Mouse (Mus musculus) adrenal gland, postnatal 14 days (tissue): ENCODE measurements at regions not wholly inside any gene's neighbourhood (a gene's known extent, or its start where the extent isn't known, plus 50 kb on each side); places are given as distances from the start of the nearest gene placed in this dataset.
A peak's percentile ranks its signal among the peaks of the same experiment; 100 is the strongest.

Source experiments
- DNase-seq: peaks from one replicate; pipeline ENCODE4 v3.0.0; 2021; ENCODE audit warnings: mixed read lengths

DNA sequence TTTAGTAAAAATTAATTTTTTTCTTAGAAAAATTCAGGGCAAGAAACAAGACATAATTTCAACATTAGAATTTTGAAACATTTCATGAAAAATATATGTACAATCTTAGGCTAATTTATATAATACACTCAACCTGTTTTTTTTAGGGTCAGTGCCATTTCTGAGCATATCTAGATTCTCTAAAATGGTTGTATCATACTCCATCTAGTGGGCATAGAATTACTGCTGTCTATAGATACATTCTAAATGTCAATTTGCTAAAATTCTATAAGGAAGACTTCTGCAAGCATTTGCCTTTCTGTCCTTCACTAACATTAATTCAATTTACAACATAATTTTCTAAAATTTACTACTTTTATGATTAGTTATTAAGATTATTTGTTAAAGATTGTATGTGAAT, 507.7 kb downstream of the Zbbx start:
- DNase-seq, result no peak

DNA sequence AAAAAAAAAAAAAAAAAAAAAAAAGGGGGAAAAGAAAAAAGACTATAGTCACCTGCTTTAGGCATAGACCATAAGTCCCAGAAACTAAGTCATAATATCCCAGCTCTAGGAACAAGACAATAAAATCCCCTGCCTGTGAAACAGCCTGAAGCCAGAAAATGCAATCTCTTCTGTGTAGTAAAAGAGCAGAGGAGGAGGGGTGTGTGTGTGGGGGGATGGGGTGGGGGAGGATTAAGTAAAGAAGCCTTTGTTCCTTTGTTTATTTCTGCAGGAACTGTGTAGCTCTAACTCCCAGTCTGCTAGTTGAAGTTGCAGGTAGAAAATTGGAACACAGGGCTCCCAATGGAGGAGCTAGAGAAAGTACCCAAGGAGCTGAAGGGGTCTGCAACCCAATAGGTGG, 532.2 kb downstream of the Zbbx start:
- no peak for DNase-seq

GRCm38 (mm10) chr3:74601328-74602007, 563.4 kb downstream of the Zbbx start:
- DNase-seq, result no peak

GRCm38 (mm10) chr3:74588703-74589362, 576.0 kb downstream of the Zbbx start:
- no peak for DNase-seq

DNA sequence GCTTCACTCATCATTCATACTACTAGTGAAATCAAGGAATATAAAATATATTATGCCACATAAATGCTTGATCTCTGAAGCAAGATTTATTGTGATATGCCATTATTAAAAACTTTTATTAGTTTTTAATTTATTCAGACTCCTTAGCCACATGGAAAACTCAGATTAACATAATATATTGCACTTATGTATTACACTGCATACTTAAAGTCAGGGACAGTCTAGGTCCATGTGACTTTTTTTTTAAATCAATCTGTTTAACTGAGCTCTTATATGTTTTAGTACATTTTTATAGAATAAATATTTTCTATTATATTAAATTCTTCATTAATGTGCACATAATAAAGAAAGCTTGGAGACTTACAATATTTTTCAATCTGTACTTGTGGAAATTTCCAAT, 599.7 kb downstream of the Zbbx start:
- no peak for DNase-seq

DNA sequence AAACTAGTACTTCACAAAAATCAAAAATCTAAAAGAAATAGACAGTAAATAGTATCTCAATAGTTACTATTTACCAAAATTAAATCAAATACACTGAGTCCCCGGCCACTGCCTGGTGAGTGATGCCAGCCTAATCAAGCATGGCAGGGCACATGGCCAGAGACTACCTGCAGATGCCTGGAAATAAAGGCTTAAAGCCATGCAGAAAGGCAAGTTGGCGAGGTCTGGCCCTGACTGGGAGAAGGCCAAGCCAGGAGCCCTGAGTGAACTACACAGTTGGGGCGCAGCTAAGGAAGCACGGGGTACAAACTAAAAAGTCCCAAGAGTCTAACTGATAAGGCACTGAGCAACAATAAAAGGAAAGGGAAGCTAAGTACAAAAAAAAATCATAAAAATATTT, 630.0 kb downstream of the Zbbx start:
- peak; percentile 4 for DNase-seq

DNA sequence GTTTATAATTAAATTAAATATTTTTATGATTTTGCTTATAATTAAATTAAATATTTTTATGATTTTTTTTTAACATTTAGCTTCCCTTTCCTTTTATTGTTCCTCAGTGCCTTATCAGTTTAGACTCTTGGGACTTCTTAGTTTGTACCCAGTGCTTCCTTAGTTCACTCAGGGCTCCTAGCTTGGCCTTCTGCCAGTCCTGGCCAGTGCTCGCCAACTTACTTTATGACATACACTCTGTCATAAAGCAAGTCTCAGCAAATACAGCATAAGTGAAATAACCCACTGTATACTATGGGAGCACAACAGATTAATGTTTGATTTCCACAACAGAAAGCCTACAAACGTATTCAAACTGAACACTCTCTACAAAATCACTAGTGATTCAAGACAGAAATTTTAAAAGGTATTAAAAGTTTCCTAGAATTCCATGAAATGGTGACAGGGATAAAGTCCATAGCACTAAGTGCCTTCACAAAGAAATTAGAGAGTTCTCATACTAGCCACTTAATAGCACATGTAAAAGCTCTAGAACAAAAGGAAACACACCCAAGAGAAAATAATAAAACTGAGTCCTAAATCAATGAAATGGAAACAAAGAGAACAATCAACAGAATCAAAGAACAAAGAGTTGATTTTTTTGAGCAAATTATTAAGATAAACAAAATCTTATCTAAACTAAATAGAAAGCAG, 630.7 kb downstream of the Zbbx start:
- DNase-seq, result peak; percentile 39

DNA sequence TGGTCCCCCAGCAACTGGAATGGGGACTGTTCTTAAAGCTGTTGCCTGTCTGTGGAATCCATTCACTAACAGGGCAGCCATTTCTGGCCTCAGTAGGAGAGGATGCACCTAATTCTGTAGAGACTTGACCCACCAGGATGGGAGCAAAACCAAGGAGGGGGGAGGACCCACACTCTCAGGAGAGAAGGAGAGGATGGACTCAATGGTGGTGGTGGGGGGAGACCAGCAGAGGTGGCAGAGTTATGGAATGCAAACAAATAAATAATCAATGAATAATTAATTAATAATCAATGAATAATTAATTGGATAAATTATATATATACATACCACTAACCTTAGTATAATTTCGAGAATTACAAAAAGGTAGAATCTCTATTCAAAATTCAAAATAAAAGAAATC, 681.1 kb downstream of the Zbbx start:
- DNase-seq, result no peak
